Mouse (Mus musculus): Measurements from ENCODE around the gene Hdhd5. TPM values are rescaled to one million over a fixed set of nuclear protein-coding genes. Genes with fewer than 3 reads are reported as not detected.

Hdhd5 gene
- polyA plus RNA-seq, 1 experiment from 2014 or later: 19.9 TPM

DNA sequence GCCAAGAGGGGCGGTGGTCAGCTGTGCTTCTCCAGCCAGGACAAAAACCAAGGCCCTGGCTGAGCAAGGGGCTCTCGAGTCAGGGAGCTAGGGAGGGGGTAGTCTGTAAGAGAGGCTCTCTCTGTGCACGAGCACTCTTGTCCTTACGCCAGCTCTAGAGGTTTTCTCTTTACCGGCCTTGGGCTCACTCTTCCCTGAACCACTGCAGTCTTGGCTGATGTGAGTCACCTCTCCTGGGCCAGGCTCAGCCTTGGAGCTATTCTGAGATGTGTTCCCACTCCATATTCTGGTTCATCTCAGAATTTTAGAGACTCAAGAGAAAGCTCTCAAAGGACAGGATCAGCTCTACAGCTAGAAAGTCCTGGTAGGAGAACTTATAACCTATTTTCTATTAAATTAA is 13.8 kb downstream of the Hdhd5 start:
- 79% methylated on average over 5 of the region's 5 CpGs for WGBS
- ATAC-seq (replicated peaks; ENCODE audit: low FRiP score) (no peak), DNase-seq (ENCODE audit: low spot score) (no peak)
- Histone ChIP-seq H3K9ac (ENCODE audit: low read depth, low read length) (peak overlapping the region; percentile 65; the same call in 1 of the 2 replicates), H3K4me2 (no peak overlapping the region; the same call in 1 of the 2 replicates), H3K4me1 (replicated peaks; ENCODE audit: control insufficient read depth, insufficient read depth, low read length) (peaks cover 18% of the 10 kb centered on the region), H3K36me3 (ENCODE audit: control insufficient read depth, insufficient read depth, low read length) (peaks cover 9% of the 10 kb centered on the region), H3K27me3 (replicated peaks; ENCODE audit: control insufficient read depth, insufficient read depth, low read length) (no peaks in the 10 kb centered on the region), H3K9me3 (ENCODE audit: control insufficient read depth, low read length) (no peaks in the 10 kb centered on the region), H3K4me3 (ENCODE audit: low read depth, low read length) (no peak overlapping the region), H3K27ac (ENCODE audit: low read depth, low read length) (peak overlapping the region; percentile 96)

DNA sequence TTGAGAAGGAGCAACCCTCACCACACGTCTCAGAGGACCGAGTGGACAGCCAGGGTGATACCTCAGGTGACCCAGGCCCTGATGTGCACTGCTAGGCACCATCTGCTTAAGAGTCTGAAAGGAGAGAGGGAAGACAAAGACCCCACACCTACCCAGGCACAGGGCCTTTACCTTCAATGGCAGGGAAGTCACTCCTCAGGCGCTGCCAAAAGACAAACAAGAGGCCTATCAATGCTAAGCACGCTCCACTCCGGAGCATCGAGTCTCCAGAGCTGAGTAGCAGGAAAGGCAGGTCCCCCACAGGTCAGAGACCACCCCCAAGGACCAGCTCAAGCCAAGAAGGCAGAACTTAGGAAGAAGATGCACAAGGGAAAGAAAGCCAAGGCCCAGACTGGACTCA is 14.2 kb downstream of the Hdhd5 start:
- 64% methylated on average over 6 of the region's 6 CpGs for WGBS
- Histone ChIP-seq H3K9ac (ENCODE audit: low read depth, low read length) (peak overlapping the region; percentile 65), H3K4me3 (ENCODE audit: low read depth, low read length) (no peak overlapping the region), H3K27ac (ENCODE audit: low read depth, low read length) (peak overlapping the region; percentile 96), H3K36me3 (ENCODE audit: control insufficient read depth, insufficient read depth, low read length) (peaks cover 8% of the 10 kb centered on the region), H3K4me2 (peak overlapping the region; percentile 57), H3K4me1 (replicated peaks; ENCODE audit: control insufficient read depth, insufficient read depth, low read length) (peaks cover 18% of the 10 kb centered on the region), H3K27me3 (replicated peaks; ENCODE audit: control insufficient read depth, insufficient read depth, low read length) (no peaks in the 10 kb centered on the region), H3K9me3 (ENCODE audit: control insufficient read depth, low read length) (no peaks in the 10 kb centered on the region)
- ATAC-seq (replicated peaks; ENCODE audit: low FRiP score): peak; percentile 60
- DNase-seq (ENCODE audit: low spot score): no peak

DNA sequence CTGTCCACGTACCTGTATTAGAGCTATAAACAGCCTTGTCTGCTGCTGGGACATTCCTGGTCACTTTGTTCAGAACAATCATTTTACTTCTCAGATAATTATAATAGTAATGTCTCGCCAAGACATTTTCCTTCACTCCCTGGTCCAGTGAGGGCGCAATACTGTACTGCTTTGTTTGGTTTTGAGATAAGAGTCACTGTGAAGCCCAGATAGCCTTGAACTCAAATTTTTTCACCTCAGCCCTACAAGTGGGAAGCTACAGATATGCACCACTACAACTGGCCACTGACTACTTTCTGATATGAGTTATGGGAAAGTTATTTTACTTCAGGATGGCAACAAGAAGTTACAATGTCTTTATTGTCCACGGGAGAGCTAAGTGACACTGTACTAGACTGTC is 14.7 kb downstream of the Hdhd5 start:
- Histone ChIP-seq H3K4me3 (ENCODE audit: low read depth, low read length) (no peak overlapping the region), H3K4me2 (peak overlapping the region; percentile 57)

DNA sequence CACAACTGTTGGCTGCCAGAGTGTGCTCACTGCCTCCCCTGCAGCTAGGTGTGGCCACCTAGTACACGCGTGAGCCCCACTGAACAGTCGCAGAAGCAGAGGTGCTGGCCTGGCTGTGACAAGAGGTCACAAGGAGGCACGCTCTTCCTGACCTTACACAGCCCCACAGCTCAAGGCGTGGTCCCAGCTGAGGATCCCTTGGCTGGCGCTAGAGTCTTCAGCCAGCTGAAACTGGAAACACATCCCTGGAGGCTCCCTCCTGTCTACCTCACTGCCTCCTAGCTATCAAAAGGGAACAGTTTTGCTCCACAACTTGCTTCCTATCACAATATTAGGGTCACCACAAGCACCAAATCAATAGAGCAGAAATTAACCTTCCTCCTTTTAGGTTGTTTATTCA is 19.9 kb downstream of the Hdhd5 start:
- Histone ChIP-seq H3K9ac (ENCODE audit: low read depth, low read length) (no peak overlapping the region), H3K4me3 (ENCODE audit: low read depth, low read length) (no peak overlapping the region), H3K9me3 (ENCODE audit: control insufficient read depth, low read length) (no peaks in the 10 kb centered on the region), H3K36me3 (ENCODE audit: control insufficient read depth, insufficient read depth, low read length) (peaks cover 11% of the 10 kb centered on the region), H3K27me3 (replicated peaks; ENCODE audit: control insufficient read depth, insufficient read depth, low read length) (no peaks in the 10 kb centered on the region), H3K4me2 (no peak overlapping the region), H3K27ac (ENCODE audit: low read depth, low read length) (no peak overlapping the region), H3K4me1 (replicated peaks; ENCODE audit: control insufficient read depth, insufficient read depth, low read length) (peaks cover 6% of the 10 kb centered on the region)
- ATAC-seq (replicated peaks; ENCODE audit: low FRiP score) (no peak), DNase-seq (ENCODE audit: low spot score) (no peak)
- 75% methylated on average over 6 of the region's 6 CpGs for WGBS

More for the DNA sequence above, 14.7 kb downstream of the Hdhd5 start:
- peaks cover 6% of the 10 kb centered on the region for H3K36me3 ChIP-seq (ENCODE audit: control insufficient read depth, insufficient read depth, low read length)
- peaks cover 18% of the 10 kb centered on the region for H3K4me1 ChIP-seq (replicated peaks; ENCODE audit: control insufficient read depth, insufficient read depth, low read length)
- peak overlapping the region; percentile 96 for H3K27ac ChIP-seq (ENCODE audit: low read depth, low read length)
- DNase-seq (ENCODE audit: low spot score) (no peak), ATAC-seq (replicated peaks; ENCODE audit: low FRiP score) (peak; percentile 93)
- peak overlapping the region; percentile 65 for H3K9ac ChIP-seq (ENCODE audit: low read depth, low read length)
- H3K9me3 ChIP-seq (ENCODE audit: control insufficient read depth, low read length): no peaks in the 10 kb centered on the region
- WGBS: 46% methylated on average over 4 of the region's 4 CpGs
- H3K27me3 ChIP-seq (replicated peaks; ENCODE audit: control insufficient read depth, insufficient read depth, low read length): no peaks in the 10 kb centered on the region

DNA sequence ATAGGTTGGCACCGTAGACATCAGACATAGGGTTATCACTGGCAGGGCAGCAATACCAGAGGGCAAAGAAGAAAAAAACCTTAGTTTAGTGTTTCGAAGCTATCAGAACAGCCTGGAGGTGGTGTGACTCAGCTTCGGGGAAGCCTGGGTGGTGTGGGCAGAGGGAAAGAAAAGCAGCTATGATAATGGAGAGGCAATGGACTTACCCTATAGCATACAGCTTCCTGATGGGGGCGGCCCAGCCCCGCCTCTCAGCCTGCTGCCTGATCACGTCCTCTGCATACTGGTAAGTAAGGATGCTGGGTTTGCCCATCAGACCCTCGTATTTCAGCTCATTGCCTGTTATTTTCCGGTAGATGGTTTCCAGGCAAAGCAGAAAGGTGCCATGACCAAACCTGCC is 20.7 kb downstream of the Hdhd5 start:
- no peaks in the 10 kb centered on the region for H3K27me3 ChIP-seq (replicated peaks; ENCODE audit: control insufficient read depth, insufficient read depth, low read length)
- H3K4me2 ChIP-seq: no peak overlapping the region
- H3K4me1 ChIP-seq (replicated peaks; ENCODE audit: control insufficient read depth, insufficient read depth, low read length): no peaks in the 10 kb centered on the region
- H3K36me3 ChIP-seq (ENCODE audit: control insufficient read depth, insufficient read depth, low read length): peaks cover 11% of the 10 kb centered on the region
- H3K27ac ChIP-seq (ENCODE audit: low read depth, low read length): no peak overlapping the region
- ATAC-seq (replicated peaks; ENCODE audit: low FRiP score) (0 out of 2 replicates have a peak, but pooled peaks have one; percentile 53), DNase-seq (ENCODE audit: low spot score) (no peak)
- H3K9me3 ChIP-seq (ENCODE audit: control insufficient read depth, low read length): no peaks in the 10 kb centered on the region
- WGBS: 77% methylated on average over 8 of the region's 8 CpGs
- H3K9ac ChIP-seq (ENCODE audit: low read depth, low read length): no peak overlapping the region
- H3K4me3 ChIP-seq (ENCODE audit: low read depth, low read length): no peak overlapping the region

DNA sequence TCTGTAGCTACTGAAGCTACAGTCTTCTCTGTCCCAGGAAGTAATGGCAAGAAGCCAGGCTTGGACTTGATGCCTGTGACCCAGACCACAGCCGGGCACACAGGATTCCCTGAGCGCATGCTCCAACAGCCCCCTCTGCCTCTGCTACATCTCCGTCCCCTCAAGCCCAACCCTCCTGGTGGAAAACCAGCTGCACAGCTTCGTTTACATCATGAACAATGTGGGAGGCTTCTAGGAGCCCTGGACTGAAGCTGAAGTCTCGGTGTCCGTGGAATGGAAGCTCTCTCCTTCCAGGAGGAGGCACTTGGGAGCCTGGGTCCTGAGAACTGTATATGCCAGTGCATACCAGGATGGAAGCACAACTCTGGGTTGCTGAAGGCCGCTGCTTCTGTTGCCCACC is 21.1 kb downstream of the Hdhd5 start:
- no peaks in the 10 kb centered on the region for H3K4me1 ChIP-seq (replicated peaks; ENCODE audit: control insufficient read depth, insufficient read depth, low read length)
- H3K4me3 ChIP-seq (ENCODE audit: low read depth, low read length): no peak overlapping the region
- ATAC-seq (replicated peaks; ENCODE audit: low FRiP score) (no peak), DNase-seq (ENCODE audit: low spot score) (no peak)
- no peak overlapping the region for H3K9ac ChIP-seq (ENCODE audit: low read depth, low read length)
- H3K27ac ChIP-seq (ENCODE audit: low read depth, low read length): no peak overlapping the region
- no peak overlapping the region for H3K4me2 ChIP-seq
- peaks cover 11% of the 10 kb centered on the region for H3K36me3 ChIP-seq (ENCODE audit: control insufficient read depth, insufficient read depth, low read length)
- H3K27me3 ChIP-seq (replicated peaks; ENCODE audit: control insufficient read depth, insufficient read depth, low read length): no peaks in the 10 kb centered on the region
- H3K9me3 ChIP-seq (ENCODE audit: control insufficient read depth, low read length): no peaks in the 10 kb centered on the region
- WGBS: 83% methylated on average over 7 of the region's 7 CpGs

DNA sequence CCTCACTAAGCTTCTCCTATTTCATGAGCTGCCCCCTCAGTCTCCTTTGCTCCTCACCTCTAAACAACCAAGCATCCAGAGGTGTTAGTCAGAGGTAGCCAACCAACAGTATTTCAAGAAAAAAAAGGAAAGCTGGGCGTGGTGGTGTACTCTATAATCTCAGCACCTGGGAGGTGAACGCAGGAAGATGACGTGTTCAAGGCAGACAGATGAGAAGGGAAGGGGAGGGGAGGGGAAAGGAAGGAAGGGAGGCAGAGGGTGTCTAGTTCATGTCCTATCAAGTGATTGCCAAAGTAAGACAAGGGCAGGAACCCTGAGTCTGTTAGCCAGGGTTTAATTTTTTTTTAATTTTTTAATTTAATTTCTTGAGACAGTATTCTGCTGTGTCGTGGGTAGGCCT is 22.5 kb downstream of the Hdhd5 start:
- Histone ChIP-seq H3K27ac (ENCODE audit: low read depth, low read length) (no peak overlapping the region), H3K4me2 (no peak overlapping the region), H3K4me1 (replicated peaks; ENCODE audit: control insufficient read depth, insufficient read depth, low read length) (no peaks in the 10 kb centered on the region), H3K4me3 (ENCODE audit: low read depth, low read length) (no peak overlapping the region), H3K36me3 (ENCODE audit: control insufficient read depth, insufficient read depth, low read length) (peaks cover 8% of the 10 kb centered on the region), H3K9ac (ENCODE audit: low read depth, low read length) (no peak overlapping the region), H3K9me3 (ENCODE audit: control insufficient read depth, low read length) (no peaks in the 10 kb centered on the region), H3K27me3 (replicated peaks; ENCODE audit: control insufficient read depth, insufficient read depth, low read length) (no peaks in the 10 kb centered on the region)
- no peak for DNase-seq (ENCODE audit: low spot score)
- no peak for ATAC-seq (replicated peaks; ENCODE audit: low FRiP score)
- WGBS: 81% methylated on average over 4 of the region's 4 CpGs

DNA sequence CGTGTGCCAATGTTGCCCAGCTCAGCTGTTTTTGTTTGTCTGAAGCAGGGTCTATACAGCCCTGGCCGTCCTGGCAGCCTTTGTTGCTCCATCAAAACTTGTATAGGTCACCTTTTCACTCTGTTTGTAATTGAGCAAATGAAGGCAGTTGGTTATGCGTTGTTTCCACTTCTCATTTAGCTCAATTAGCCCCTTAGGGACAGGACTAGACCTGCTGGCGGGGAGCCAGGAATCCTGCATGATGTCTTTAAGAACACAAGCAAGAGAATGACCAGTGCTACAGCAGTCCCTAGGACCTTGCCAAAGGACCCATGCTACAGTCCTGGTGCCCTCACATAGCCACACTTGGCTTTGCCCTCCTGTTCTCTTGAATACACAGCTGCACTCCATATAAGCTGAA is 25.6 kb downstream of the Hdhd5 start:
- no peaks in the 10 kb centered on the region for H3K9me3 ChIP-seq (ENCODE audit: control insufficient read depth, low read length)
- no peak overlapping the region for H3K4me3 ChIP-seq (ENCODE audit: low read depth, low read length)
- no peaks in the 10 kb centered on the region for H3K4me1 ChIP-seq (replicated peaks; ENCODE audit: control insufficient read depth, insufficient read depth, low read length)
- H3K36me3 ChIP-seq (ENCODE audit: control insufficient read depth, insufficient read depth, low read length): peaks cover 7% of the 10 kb centered on the region
- DNase-seq (ENCODE audit: low spot score): no peak
- H3K27ac ChIP-seq (ENCODE audit: low read depth, low read length): no peak overlapping the region
- ATAC-seq (replicated peaks; ENCODE audit: low FRiP score): no peak
- WGBS: 81% methylated on average over 4 of the region's 4 CpGs
- H3K27me3 ChIP-seq (replicated peaks; ENCODE audit: control insufficient read depth, insufficient read depth, low read length): no peaks in the 10 kb centered on the region
- no peak overlapping the region for H3K9ac ChIP-seq (ENCODE audit: low read depth, low read length)
- no peak overlapping the region for H3K4me2 ChIP-seq

DNA sequence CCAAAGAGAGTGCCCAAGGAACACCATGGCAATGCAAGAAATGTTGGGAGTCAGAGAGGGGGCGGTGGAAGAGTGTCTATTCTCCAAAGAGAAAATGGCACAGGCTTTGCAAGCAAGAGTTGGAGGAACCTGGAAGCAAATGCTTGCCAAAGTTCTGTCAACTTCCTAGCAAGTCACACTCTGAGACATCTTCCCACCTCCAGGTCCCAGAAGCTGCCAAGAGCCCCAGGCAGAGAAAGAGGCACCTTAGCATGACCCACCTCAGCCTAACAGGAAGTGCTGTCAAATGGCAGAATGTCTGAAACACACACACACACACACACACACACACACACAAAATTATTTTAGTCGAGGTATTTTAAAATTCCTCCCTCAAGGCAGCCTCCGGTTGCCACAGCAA is 27.1 kb downstream of the Hdhd5 start:
- H3K4me2 ChIP-seq: no peak overlapping the region
- no peak overlapping the region for H3K9ac ChIP-seq (ENCODE audit: low read depth, low read length)
- no peaks in the 10 kb centered on the region for H3K27me3 ChIP-seq (replicated peaks; ENCODE audit: control insufficient read depth, insufficient read depth, low read length)
- H3K9me3 ChIP-seq (ENCODE audit: control insufficient read depth, low read length): peaks cover 4% of the 10 kb centered on the region; the same call in 1 of the 2 replicates
- no peaks in the 10 kb centered on the region for H3K4me1 ChIP-seq (replicated peaks; ENCODE audit: control insufficient read depth, insufficient read depth, low read length)
- H3K36me3 ChIP-seq (ENCODE audit: control insufficient read depth, insufficient read depth, low read length): no peaks in the 10 kb centered on the region
- ATAC-seq (replicated peaks; ENCODE audit: low FRiP score) (no peak), DNase-seq (ENCODE audit: low spot score) (no peak)
- H3K4me3 ChIP-seq (ENCODE audit: low read depth, low read length): no peak overlapping the region
- WGBS: 71% methylated on average over 3 of the region's 3 CpGs
- no peak overlapping the region for H3K27ac ChIP-seq (ENCODE audit: low read depth, low read length)

Data from liver, embryonic 11.5 days (tissue).